Mouse (Mus musculus) gastrocnemius, adult 18-20 months (tissue): ENCODE measurements around the gene Vmn1r101. TPM values are rescaled to one million over a fixed set of nuclear protein-coding genes. Genes with fewer than 3 reads are reported as not detected.
"Not testable (repeated sequence)": the region's sequence is repeated elsewhere in the genome, so short reads cannot be mapped to it uniquely, and the experiment has no call there.

Experiments used
- DNase-seq: peaks from one replicate; pipeline ENCODE4 v3.0.0; 2021; ENCODE audit warnings: low spot score
- long read RNA-seq, 2 experiments: library from polyadenylated mRNA; stranded (forward); transcript quantifications; one replicate each; pipeline ENCODE4 v2.0.0; 2021
- total RNA-seq, 2 experiments: library from RNA; stranded (reverse); gene quantifications; 2 replicates each; pipeline ENCODE4 v1.2.3; 2021

Gene Vmn1r101
- not detected for total RNA-seq
- long read RNA-seq, experiment 1, result 0 reads
- long read RNA-seq, experiment 2, result 0 reads

DNA sequence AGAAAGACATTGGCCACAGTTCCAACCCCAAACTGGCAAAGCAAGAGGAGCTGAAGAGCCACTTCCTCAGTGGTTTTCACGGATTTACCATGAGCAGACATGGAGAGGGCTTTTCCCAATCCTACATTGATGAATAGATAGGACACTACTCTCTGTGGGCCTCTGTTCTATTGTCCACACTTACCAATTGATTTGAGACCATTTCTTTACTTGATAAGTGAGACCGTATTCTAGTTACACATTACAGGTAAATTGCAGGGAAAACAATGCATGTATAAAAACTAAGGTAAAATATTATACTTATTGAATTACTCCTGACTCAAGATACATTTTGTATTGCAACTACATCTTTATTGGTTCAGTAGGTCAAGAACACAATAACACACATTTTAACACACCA, at the start of gene Vmn1r101:
Vmn1r101 (minus strand) TSS at position 101 of the 400 bp plus-strand sequence.
- not testable (repeated sequence) for DNase-seq

GRCm38 (mm10) chr7:20474825-20475224, 32.4 kb upstream of the Vmn1r101 start, which contains the start of gene Gm10670:
Gm10670 (minus strand) TSS chr7:20474925.
- not testable (repeated sequence) for DNase-seq

- DNase-seq, result not testable (repeated sequence)
Measured at GRCm38 (mm10) chr7:20417642-20418041, 24.8 kb downstream of the Vmn1r101 start, which contains the start of gene Vmn1r100. Vmn1r100 (plus strand) TSS chr7:20417942.

Other genes with a start within 250 kb of the Vmn1r101 start
- not detected for gene Vmn1r95, start 248.9 kb downstream of the Vmn1r101 start, total RNA-seq
- not detected for gene Gm6164, start 237.0 kb downstream of the Vmn1r101 start, total RNA-seq
- gene Gm4498, start 208.8 kb downstream of the Vmn1r101 start, total RNA-seq, result not detected
- gene Gm5890, start 179.8 kb downstream of the Vmn1r101 start, total RNA-seq, result not detected
- not detected for gene Gm4133, start 108.5 kb downstream of the Vmn1r101 start, total RNA-seq
- not detected for gene Gm5728, start 67.2 kb downstream of the Vmn1r101 start, total RNA-seq
- not detected for gene Vmn1r100, start 24.7 kb downstream of the Vmn1r101 start, total RNA-seq
- gene Gm10670, start 32.3 kb upstream of the Vmn1r101 start, total RNA-seq, result not detected
- gene Vmn1r103, start 67.9 kb upstream of the Vmn1r101 start, total RNA-seq, result not detected
- not detected for gene Vmn1r104, start 91.2 kb upstream of the Vmn1r101 start, total RNA-seq
- gene Gm5726, start 103.2 kb upstream of the Vmn1r101 start, total RNA-seq, result not detected
- not detected for gene Gm4141, start 133.6 kb upstream of the Vmn1r101 start, total RNA-seq
- not detected for gene Gm4513, start 156.4 kb upstream of the Vmn1r101 start, total RNA-seq
- gene Vmn1r107, start 226.3 kb upstream of the Vmn1r101 start, total RNA-seq, result not detected